Mouse (Mus musculus) stomach, embryonic 16.5 days (tissue): ENCODE data around the gene Cwc22. TPM values are rescaled to one million over a fixed set of nuclear protein-coding genes. Genes with fewer than 3 reads are reported as not detected.
"Not testable (repeated sequence)": the region's sequence is repeated elsewhere in the genome, so short reads cannot be mapped to it uniquely, and the experiment has no call there.

Experiments used
- ATAC-seq: fragments of 200-750 bp; cut with Nextera tagmentation; 2 replicates; pipeline ENCODE4 v1.8.0; 2017; ENCODE audit warnings: moderate number of reproducible peaks, moderate TSS enrichment; ENCODE audit not compliant: insufficient read depth, low FRiP score
- H3K27ac ChIP-seq: fragments of 300-500 bp; sonication (generic); 2 replicates; pipeline ENCODE4 v1.5.1; 2014; ENCODE audit warnings: low read length
- H3K27me3 ChIP-seq: fragments of 300-500 bp; sonication (generic); 2 replicates; pipeline ENCODE4 v1.6.1; 2014; ENCODE audit warnings: low read length, control low read depth, mixed read lengths; ENCODE audit not compliant: control insufficient read depth, insufficient read depth
- H3K36me3 ChIP-seq: fragments of 300-500 bp; sonication (generic); 2 replicates; pipeline ENCODE4 v1.6.1; 2014; ENCODE audit warnings: low read length; ENCODE audit not compliant: control insufficient read depth, insufficient read depth
- H3K4me1 ChIP-seq: fragments of 300-500 bp; sonication (generic); 2 replicates; pipeline ENCODE4 v1.6.1; 2014; ENCODE audit warnings: low read length, control low read depth, mixed read lengths; ENCODE audit not compliant: control insufficient read depth, insufficient read depth
- H3K4me2 ChIP-seq: fragments of 300-500 bp; sonication (generic); 2 replicates; pipeline ENCODE4 v1.6.1; 2014; ENCODE audit warnings: low read depth, low read length, mixed read lengths
- H3K4me3 ChIP-seq: fragments of 300-500 bp; sonication (generic); replicated peaks from 2 replicates; pipeline ENCODE4 v1.5.1; 2014; ENCODE audit warnings: mild to moderate bottlenecking, low read length
- H3K9ac ChIP-seq: fragments of 300-500 bp; sonication (generic); 2 replicates; pipeline ENCODE4 v1.6.1; 2014; ENCODE audit warnings: low read length
- H3K9me3 ChIP-seq: fragments of 300-500 bp; sonication (generic); replicated peaks from 2 replicates; pipeline ENCODE4 v1.6.1; 2016; ENCODE audit warnings: low read length, control low read depth; ENCODE audit not compliant: control insufficient read depth
- WGBS: fragments of 180-500 bp; shearing (Covaris S2); extraction: QIAGEN DNeasy Blood & Tissue Kit; methylation state at CpG from one replicate; pipeline ENCODE4 v1.1.7; 2014; 5-methylcytosine and 5-hydroxymethylcytosine counted together
- polyA plus RNA-seq: library from polyadenylated mRNA; unstranded; fragments of >200 nt; fragmentation: Nextera tagmentation; extraction: Ambion mirVana; gene quantifications from 2 replicates; pipeline ENCODE4 v1.2.1, GENCODE M21; 2015

Cwc22 gene
- polyA plus RNA-seq, 1 experiment from 2014 or later: 27.4 TPM

- H3K9me3 ChIP-seq: no peaks in the 10 kb centered on the region
- WGBS: 95% methylated on average over 5 of the region's 5 CpGs
- no peak overlapping the region for H3K4me2 ChIP-seq
- H3K4me3 ChIP-seq: no peak overlapping the region
- H3K27me3 ChIP-seq: no peaks in the 10 kb centered on the region
- H3K36me3 ChIP-seq: peaks cover 35% of the 10 kb centered on the region
- H3K27ac ChIP-seq: no peak overlapping the region
- H3K4me1 ChIP-seq: no peaks in the 10 kb centered on the region
- H3K9ac ChIP-seq: no peak overlapping the region
- no peak for ATAC-seq
Observed at GRCm38 (mm10) chr2:77901269-77901668, 44.9 kb downstream of the Cwc22 start.

- Histone ChIP-seq H3K27me3 (no peaks in the 10 kb centered on the region), H3K27ac (no peak overlapping the region), H3K4me3 (no peak overlapping the region), H3K4me2 (no peak overlapping the region), H3K9ac (no peak overlapping the region), H3K4me1 (no peaks in the 10 kb centered on the region), H3K36me3 (peaks cover 35% of the 10 kb centered on the region), H3K9me3 (no peaks in the 10 kb centered on the region)
- 95% methylated on average over 5 of the region's 5 CpGs for WGBS
- ATAC-seq: no peak
Observed at GRCm38 (mm10) chr2:77900741-77901140, 45.4 kb downstream of the Cwc22 start.

DNA sequence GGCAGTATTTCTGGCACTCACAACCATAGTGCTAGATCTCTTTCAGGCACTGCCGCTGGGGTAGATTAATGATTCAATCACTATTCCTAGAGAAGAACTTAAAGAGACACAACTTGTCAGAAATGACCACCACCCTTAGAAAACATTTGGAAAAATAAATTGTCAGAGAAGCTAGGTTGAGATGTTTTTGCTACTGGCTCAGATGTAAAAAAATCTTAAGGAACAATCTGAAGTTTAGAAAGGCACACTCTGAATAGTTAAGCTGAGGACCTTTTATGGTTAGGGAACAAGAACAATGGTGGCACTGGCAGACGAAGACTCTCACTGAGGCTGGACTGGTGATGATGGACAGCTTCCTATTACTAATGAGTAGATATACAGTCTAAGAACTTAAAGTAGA lies 46.1 kb downstream of the Cwc22 start:
- ATAC-seq: no peak
- peaks cover 34% of the 10 kb centered on the region for H3K36me3 ChIP-seq
- H3K27me3 ChIP-seq: no peaks in the 10 kb centered on the region
- no peaks in the 10 kb centered on the region for H3K4me1 ChIP-seq
- no peak overlapping the region for H3K9ac ChIP-seq
- no peak overlapping the region for H3K4me3 ChIP-seq
- no peaks in the 10 kb centered on the region for H3K9me3 ChIP-seq
- WGBS: 74% methylated on average over 2 of the region's 2 CpGs
- H3K27ac ChIP-seq: no peak overlapping the region
- no peak overlapping the region for H3K4me2 ChIP-seq

DNA sequence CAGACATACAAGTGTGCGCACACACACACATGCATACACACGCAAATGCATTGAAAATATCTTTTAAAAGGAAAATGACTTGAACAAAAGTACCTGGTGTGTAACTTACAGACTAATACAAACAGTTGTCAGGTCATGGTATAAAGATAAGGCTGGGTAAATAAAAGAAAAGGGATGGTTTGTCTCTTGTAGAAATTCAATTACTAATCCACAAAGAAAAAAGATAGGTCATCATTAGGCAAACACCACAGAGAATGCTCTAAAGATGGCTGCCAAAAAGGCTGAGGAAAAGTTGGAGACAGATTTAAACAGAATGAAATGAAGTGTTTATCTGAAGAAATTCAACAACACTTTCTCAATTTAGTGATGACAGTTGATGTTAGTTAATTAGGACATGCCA lies 47.7 kb downstream of the Cwc22 start:
- Histone ChIP-seq H3K27me3 (no peaks in the 10 kb centered on the region), H3K9me3 (no peaks in the 10 kb centered on the region), H3K36me3 (peaks cover 20% of the 10 kb centered on the region), H3K4me2 (no peak overlapping the region), H3K4me1 (no peaks in the 10 kb centered on the region), H3K4me3 (no peak overlapping the region), H3K27ac (no peak overlapping the region), H3K9ac (no peak overlapping the region)
- 83% methylated on average over 2 of the region's 2 CpGs for WGBS
- ATAC-seq: no peak

GRCm38 (mm10) chr2:77897988-77898387 lies 48.2 kb downstream of the Cwc22 start:
- Histone ChIP-seq H3K4me2 (no peak overlapping the region), H3K4me1 (no peaks in the 10 kb centered on the region), H3K36me3 (peaks cover 15% of the 10 kb centered on the region), H3K9me3 (no peaks in the 10 kb centered on the region), H3K4me3 (no peak overlapping the region), H3K27me3 (no peaks in the 10 kb centered on the region), H3K27ac (no peak overlapping the region), H3K9ac (no peak overlapping the region)
- WGBS: 83% methylated on average over 5 of the region's 5 CpGs
- ATAC-seq: no peak

DNA sequence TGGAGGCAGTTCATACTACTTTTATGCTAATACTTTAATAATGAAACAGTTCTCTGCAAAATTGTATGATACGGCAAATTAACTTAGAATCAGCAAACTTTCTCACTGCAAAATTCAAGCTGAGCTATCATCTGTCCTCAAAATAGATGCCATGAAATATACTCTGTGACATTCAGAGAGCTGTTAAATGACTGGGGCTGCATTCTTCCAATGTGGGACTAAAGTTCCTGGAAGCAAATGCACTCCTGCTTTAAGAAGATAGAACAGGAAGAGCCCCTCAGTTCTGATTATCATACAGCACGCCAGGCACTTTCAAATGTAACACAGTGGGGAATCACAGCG lies 48.6 kb downstream of the Cwc22 start:
- Histone ChIP-seq H3K9ac (no peak overlapping the region), H3K9me3 (no peaks in the 10 kb centered on the region), H3K4me3 (no peak overlapping the region), H3K27me3 (no peaks in the 10 kb centered on the region), H3K27ac (no peak overlapping the region), H3K4me1 (no peaks in the 10 kb centered on the region), H3K36me3 (peaks cover 14% of the 10 kb centered on the region), H3K4me2 (no peak overlapping the region)
- ATAC-seq: no peak
- 92% methylated on average over 3 of the region's 3 CpGs for WGBS

GRCm38 (mm10) chr2:77896843-77897557 lies 49.2 kb downstream of the Cwc22 start:
- no peak for ATAC-seq
- Histone ChIP-seq H3K4me3 (no peak overlapping the region), H3K27me3 (no peaks in the 10 kb centered on the region), H3K4me2 (no peak overlapping the region), H3K27ac (no peak overlapping the region), H3K9ac (no peak overlapping the region), H3K4me1 (no peaks in the 10 kb centered on the region), H3K9me3 (no peaks in the 10 kb centered on the region), H3K36me3 (peaks cover 14% of the 10 kb centered on the region)
- 94% methylated on average over 12 of the region's 12 CpGs for WGBS

DNA sequence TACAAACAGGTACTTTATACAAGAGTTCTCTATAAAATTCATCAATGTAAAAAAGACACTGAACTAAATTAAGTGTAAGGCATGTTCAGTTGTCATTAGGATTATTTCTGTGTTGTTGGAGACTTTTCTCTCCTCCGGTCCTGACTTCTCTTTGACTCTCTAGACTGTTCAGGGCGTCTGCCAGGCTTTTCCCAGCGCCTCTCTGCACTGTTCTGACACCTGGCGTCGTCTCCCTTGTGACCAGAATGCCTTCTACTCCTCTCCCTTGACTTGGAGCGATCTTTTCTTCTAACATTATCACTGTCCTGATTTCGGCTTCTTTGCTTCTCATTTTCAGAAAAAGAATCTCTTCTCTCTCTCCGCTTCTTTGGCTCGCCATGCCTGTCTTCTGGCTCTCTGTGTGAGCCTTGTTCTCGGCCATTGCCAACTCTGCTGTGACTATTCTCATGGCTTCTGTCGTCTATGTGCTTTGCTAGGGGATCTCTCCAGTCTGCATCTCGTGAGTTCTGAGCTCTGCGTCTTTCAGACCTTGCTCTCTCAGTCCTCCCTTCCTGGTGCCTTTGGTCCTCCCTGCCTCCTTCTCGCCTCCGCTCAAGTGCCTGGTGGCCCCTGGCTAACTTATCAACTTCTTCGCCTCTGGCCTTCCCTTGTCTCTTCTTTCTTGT lies 50.1 kb downstream of the Cwc22 start:
- H3K4me2 ChIP-seq, H3K9me3 ChIP-seq, H3K27me3 ChIP-seq, H3K9ac ChIP-seq, H3K4me3 ChIP-seq, H3K27ac ChIP-seq, ATAC-seq, H3K4me1 ChIP-seq: not testable (repeated sequence)
- peaks cover 14% of the 10 kb centered on the region for H3K36me3 ChIP-seq
- 94% methylated on average over 16 of the region's 16 CpGs for WGBS

- Histone ChIP-seq H3K36me3 (peaks cover 13% of the 10 kb centered on the region), H3K27me3 (no peaks in the 10 kb centered on the region), H3K4me3 (no peak overlapping the region), H3K27ac (no peak overlapping the region), H3K4me1 (no peaks in the 10 kb centered on the region), H3K9me3 (no peaks in the 10 kb centered on the region), H3K4me2 (no peak overlapping the region), H3K9ac (no peak overlapping the region)
- ATAC-seq: no peak
- WGBS: 86% methylated on average over 8 of the region's 8 CpGs
Observed at GRCm38 (mm10) chr2:77894896-77895295, 51.3 kb downstream of the Cwc22 start.
